Mouse (Mus musculus) limb, embryonic 11.5 days (tissue): Measurements from ENCODE around the gene Isg15. TPM values are rescaled to one million over a fixed set of nuclear protein-coding genes. Genes with fewer than 3 reads are reported as not detected.
A peak's percentile ranks its signal among the peaks of the same experiment; 100 is the strongest.

ENCODE experiments used
- ATAC-seq: fragments of 200-750 bp; cut with Nextera tagmentation; 2 replicates; pipeline ENCODE4 v1.8.0; 2017; ENCODE audit warnings: low read depth; ENCODE audit not compliant: insufficient number of reproducible peaks, low FRiP score, low TSS enrichment
- DNase-seq: peaks from one replicate; pipeline ENCODE4 v3.0.0-alpha.2; 2015; ENCODE audit warnings: low spot score
- H3K27ac ChIP-seq: fragments of 300-500 bp; sonication (generic); replicated peaks from 2 replicates; pipeline ENCODE4 v1.5.1; 2014; ENCODE audit warnings: low read depth, mild to moderate bottlenecking, low read length
- H3K27me3 ChIP-seq: fragments of 300-500 bp; sonication (generic); 2 replicates; pipeline ENCODE4 v1.6.1; 2014; ENCODE audit warnings: mild to moderate bottlenecking, low read length, mixed read lengths; ENCODE audit not compliant: control insufficient read depth, insufficient read depth
- H3K36me3 ChIP-seq: fragments of 300-500 bp; sonication (generic); 2 replicates; pipeline ENCODE4 v1.6.1; 2014; ENCODE audit warnings: mild to moderate bottlenecking, low read length, moderate library complexity, mixed read lengths; ENCODE audit not compliant: control insufficient read depth, insufficient read depth
- H3K4me1 ChIP-seq: fragments of 300-500 bp; sonication (generic); 2 replicates; pipeline ENCODE4 v1.6.1; 2014; ENCODE audit warnings: low read length, mixed read lengths; ENCODE audit not compliant: control insufficient read depth, insufficient read depth
- H3K4me2 ChIP-seq: fragments of 300-500 bp; sonication (generic); 2 replicates; pipeline ENCODE4 v1.6.1; 2014; ENCODE audit warnings: low read depth, mild to moderate bottlenecking, moderate library complexity; ENCODE audit not compliant: severe bottlenecking
- H3K4me3 ChIP-seq: fragments of 300-500 bp; sonication (generic); 2 replicates; pipeline ENCODE4 v1.5.1; 2014; ENCODE audit warnings: low read depth, low read length
- H3K9ac ChIP-seq: fragments of 300-500 bp; sonication (generic); 2 replicates; pipeline ENCODE4 v1.6.1; 2014; ENCODE audit warnings: mild to moderate bottlenecking, low read length
- H3K9me3 ChIP-seq: fragments of 300-500 bp; sonication (generic); 2 replicates; pipeline ENCODE4 v1.6.1; 2016; ENCODE audit warnings: low read length; ENCODE audit not compliant: control insufficient read depth
- WGBS: fragments of 180-500 bp; shearing (Covaris S2); extraction: QIAGEN DNeasy Blood & Tissue Kit; methylation state at CpG from one replicate; pipeline ENCODE4 v1.1.7; 2014; 5-methylcytosine and 5-hydroxymethylcytosine counted together
- polyA plus RNA-seq: library from polyadenylated mRNA; unstranded; fragments of >200 nt; fragmentation: Nextera tagmentation; extraction: Ambion mirVana; gene quantifications from 2 replicates; pipeline ENCODE4 v1.2.1, GENCODE M21; 2014

The Isg15 gene
- polyA plus RNA-seq, result 0.20 TPM in 1 of 2 replicates, not detected in the other

DNA sequence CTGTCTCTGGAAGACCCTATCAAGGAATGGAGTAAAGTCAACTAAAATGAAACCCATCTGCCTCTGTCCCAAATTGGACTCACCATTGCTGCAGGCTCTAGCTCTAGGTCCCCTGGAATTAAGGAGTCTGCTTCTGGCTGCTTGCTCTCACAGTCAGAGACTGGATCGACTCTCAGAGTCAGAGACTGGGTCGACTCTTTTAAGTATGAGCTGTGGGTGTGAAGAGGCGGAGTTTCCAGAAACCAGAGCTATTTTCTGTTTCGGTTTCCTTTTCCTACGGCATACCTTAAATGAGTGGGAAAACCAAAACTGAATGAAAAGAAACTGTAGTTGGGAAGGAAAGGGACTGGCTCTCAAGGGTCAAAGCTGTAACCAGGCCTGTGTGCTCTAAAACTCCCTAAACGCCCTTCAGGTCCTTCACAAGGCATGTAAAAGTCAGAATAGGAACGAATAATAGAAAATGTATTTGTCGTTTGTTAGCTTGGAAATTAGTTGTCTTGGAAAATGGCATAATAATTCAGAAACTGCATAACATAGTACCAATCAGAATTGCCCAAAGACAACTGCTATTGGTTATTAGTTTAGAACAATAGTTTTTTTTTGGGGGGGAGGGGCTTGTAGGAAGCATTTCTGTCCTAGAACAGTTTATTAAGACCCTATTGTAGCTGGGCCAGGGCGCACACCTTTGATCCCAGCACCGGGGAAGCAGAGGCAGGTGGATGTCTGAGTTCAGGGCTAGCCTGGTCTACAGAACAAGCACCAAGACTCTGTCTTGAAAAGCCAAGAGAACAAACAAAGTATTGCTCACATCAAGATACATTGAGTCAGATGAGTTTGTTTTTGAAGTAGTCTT is at the start of gene Isg15:
Gene Isg15 (minus strand): TSS at position 196 of the 853 bp plus-strand sequence.
- no peaks in the 10 kb centered on the region for H3K36me3 ChIP-seq
- H3K9me3 ChIP-seq, result no peaks in the 10 kb centered on the region
- peaks cover 10% of the 10 kb centered on the region for H3K4me1 ChIP-seq
- H3K4me3 ChIP-seq, result no peak within 1 kb of the TSS
- DNase-seq (no peak), ATAC-seq (no peak)
- WGBS, result 56% methylated on average over 10 of the region's 10 CpGs
- no peak within 1 kb of the TSS for H3K27ac ChIP-seq
- H3K4me2 ChIP-seq, result no peak within 1 kb of the TSS
- H3K27me3 ChIP-seq, result peaks cover 15% of the 10 kb centered on the region
- H3K9ac ChIP-seq, result no peak within 1 kb of the TSS

GRCm38 (mm10) chr4:156249567-156249966 is 48.9 kb upstream of the Isg15 start:
- H3K4me2 ChIP-seq, result no peak overlapping the region
- H3K9ac ChIP-seq, result no peak overlapping the region
- H3K36me3 ChIP-seq, result peaks cover 16% of the 10 kb centered on the region; the same call in 1 of the 2 replicates
- no peak overlapping the region for H3K4me3 ChIP-seq
- peaks cover 14% of the 10 kb centered on the region for H3K27me3 ChIP-seq
- no peaks in the 10 kb centered on the region for H3K9me3 ChIP-seq
- no peaks in the 10 kb centered on the region for H3K4me1 ChIP-seq
- WGBS, result 64% methylated on average over 11 of the region's 11 CpGs
- no peak; the same call in 1 of the 2 replicates for ATAC-seq
- no peak overlapping the region for H3K27ac ChIP-seq
- no peak for DNase-seq

DNA sequence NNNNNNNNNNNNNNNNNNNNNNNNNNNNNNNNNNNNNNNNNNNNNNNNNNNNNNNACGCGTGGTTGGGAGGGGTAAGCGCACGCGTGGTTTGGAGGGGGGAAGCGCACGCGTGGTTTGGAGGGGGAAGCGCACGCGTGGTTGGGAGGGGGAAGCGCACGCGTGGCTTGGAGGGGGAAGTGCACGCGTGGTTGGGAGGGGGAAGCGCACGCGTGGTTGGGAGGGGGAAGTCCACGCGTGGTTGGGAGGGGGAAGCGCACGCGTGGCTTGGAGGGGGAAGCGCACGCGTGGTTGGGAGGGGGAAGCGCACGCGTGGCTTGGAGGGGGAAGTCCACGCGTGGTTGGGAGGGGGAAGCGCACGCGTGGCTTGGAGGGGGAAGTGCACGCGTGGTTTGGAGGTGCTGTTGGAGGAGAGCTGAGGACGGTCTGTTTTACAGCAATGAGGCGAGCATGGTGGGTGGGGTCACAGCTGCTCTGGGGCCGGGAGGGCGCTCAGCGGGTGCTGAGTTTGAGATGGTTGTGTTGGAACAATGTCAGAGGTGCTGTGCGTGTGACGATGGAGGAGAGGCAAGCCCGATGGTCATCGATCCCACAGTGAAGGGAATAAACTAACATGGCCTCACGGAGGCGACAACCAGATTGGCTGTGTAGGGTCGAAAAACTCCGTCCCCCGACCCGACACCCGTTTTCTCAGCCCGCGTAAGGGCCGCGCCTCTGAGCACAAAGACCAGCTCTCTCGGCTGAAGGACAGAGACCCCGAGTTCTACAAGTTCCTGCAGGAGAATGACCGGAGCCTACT is 36.2 kb upstream of the Isg15 start:
- Histone ChIP-seq H3K4me3 (peak overlapping the region; percentile 91), H3K9me3 (no peaks in the 10 kb centered on the region), H3K9ac (peak overlapping the region; percentile 75), H3K27me3 (no peaks in the 10 kb centered on the region), H3K36me3 (peaks cover 40% of the 10 kb centered on the region), H3K27ac (no peak overlapping the region; the same call in 1 of the 2 replicates), H3K4me2 (peak overlapping the region; percentile 52), H3K4me1 (peaks cover 6% of the 10 kb centered on the region)
- ATAC-seq, result no peak
- peak; percentile 56 for DNase-seq
- WGBS, result 25% methylated on average over 55 of the region's 60 CpGs

GRCm38 (mm10) chr4:156235808-156236533 is 35.4 kb upstream of the Isg15 start, which contains the start of gene Noc2l:
Gene Noc2l (plus strand): TSS chr4:156236010.
- Histone ChIP-seq H3K27me3 (no peaks in the 10 kb centered on the region), H3K4me2 (peak within 1 kb of the TSS; percentile 94), H3K9ac (peak within 1 kb of the TSS; percentile 75), H3K4me1 (peaks cover 6% of the 10 kb centered on the region), H3K36me3 (peaks cover 41% of the 10 kb centered on the region), H3K9me3 (no peaks in the 10 kb centered on the region), H3K27ac (peak within 1 kb of the TSS; percentile 92), H3K4me3 (peak within 1 kb of the TSS; percentile 91)
- DNase-seq (peak; percentile 95), ATAC-seq (peak; percentile 77)
- under 1% methylated on average over 89 of the region's 90 CpGs for WGBS

DNA sequence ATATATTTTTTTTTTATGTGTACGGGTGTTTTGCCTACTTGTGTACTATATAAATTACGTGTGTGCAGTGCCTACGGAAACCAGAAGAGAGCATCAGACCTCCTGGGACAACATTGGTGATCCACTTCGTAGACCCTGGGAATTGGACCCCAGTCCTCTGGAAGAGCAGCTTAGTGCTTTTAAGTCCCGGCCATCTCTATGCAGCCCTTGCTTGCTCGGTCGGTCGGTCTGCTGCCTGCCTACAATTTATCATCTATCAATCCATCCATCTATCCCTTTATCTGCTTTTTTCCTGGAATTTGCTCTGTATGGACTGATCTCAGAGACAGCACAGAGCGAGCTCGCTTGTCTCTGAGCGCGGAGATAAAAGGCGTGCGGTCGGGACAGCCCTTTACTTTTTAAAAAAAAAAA is 34.7 kb upstream of the Isg15 start:
- H3K4me3 ChIP-seq, result peak overlapping the region; percentile 91
- no peak overlapping the region for H3K27ac ChIP-seq
- peak overlapping the region; percentile 75; the same call in 1 of the 2 replicates for H3K9ac ChIP-seq
- peak; percentile 40; the same call in 1 of the 2 replicates for ATAC-seq
- H3K9me3 ChIP-seq, result no peaks in the 10 kb centered on the region
- peaks cover 40% of the 10 kb centered on the region for H3K36me3 ChIP-seq
- no peak for DNase-seq
- peak overlapping the region; percentile 52 for H3K4me2 ChIP-seq
- WGBS, result 2% methylated on average over 15 of the region's 15 CpGs
- no peaks in the 10 kb centered on the region for H3K27me3 ChIP-seq
- peaks cover 6% of the 10 kb centered on the region for H3K4me1 ChIP-seq

- DNase-seq (peak; percentile 87), ATAC-seq (peak; percentile 48)
- Histone ChIP-seq H3K27ac (peak within 1 kb of the TSS; percentile 73), H3K4me1 (peaks cover 6% of the 10 kb centered on the region), H3K36me3 (peaks cover 35% of the 10 kb centered on the region), H3K27me3 (no peaks in the 10 kb centered on the region), H3K4me2 (peak within 1 kb of the TSS; percentile 94), H3K4me3 (peak within 1 kb of the TSS; percentile 91), H3K9ac (peak within 1 kb of the TSS; percentile 75), H3K9me3 (no peaks in the 10 kb centered on the region)
- under 1% methylated on average over 39 of the region's 48 CpGs for WGBS
These were observed 34.1 kb upstream of the Isg15 start, which contains the start of gene Plekhn1 for GRCm38 (mm10) chr4:156234701-156235213. Gene Plekhn1 (minus strand): TSS chr4:156234857.

DNA sequence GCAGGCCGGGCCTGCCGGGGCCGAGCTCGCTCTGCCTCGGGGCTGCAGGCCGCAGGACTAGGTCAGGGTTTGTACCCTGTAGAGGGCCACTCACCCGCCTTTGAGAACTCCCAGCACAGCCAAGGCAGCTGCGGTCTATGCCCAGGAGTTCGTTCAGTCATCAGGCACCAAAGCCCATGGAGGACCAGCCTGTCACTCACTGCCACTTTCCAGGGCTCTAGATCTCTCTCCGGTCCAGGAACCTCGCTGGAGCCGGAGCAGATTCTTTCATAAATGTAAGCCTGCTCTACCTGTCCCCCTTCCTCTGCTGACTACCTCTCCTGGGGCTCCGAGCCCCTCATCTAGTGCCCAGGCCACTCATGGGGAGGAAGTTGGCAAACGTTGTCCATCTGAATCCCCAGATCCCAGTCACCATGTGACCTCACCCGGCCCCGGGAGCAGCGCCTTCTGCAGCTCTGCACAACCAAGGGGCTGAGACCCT is 33.4 kb upstream of the Isg15 start:
- peaks cover 29% of the 10 kb centered on the region for H3K36me3 ChIP-seq
- H3K4me3 ChIP-seq, result peak overlapping the region; percentile 70
- H3K9ac ChIP-seq, result peak overlapping the region; percentile 74
- DNase-seq, result peak; percentile 58
- H3K27ac ChIP-seq, result peak overlapping the region; percentile 73; the same call in 1 of the 2 replicates
- peaks cover 6% of the 10 kb centered on the region for H3K4me1 ChIP-seq
- H3K4me2 ChIP-seq, result peak overlapping the region; percentile 94
- no peaks in the 10 kb centered on the region for H3K27me3 ChIP-seq
- 1% methylated on average over 17 of the region's 17 CpGs for WGBS
- no peaks in the 10 kb centered on the region for H3K9me3 ChIP-seq
- no peak for ATAC-seq
